Mouse (Mus musculus) MEL (cell line): Measurements from ENCODE around the gene Cfap46.

ENCODE experiments used
- MYC ChIP-seq: IDR thresholded peaks from 2 replicates; pipeline ENCODE4 v1.6.1; 2011; ENCODE audit warnings: low read depth, mild to moderate bottlenecking, low read length, improper control_type of control experiment, moderate library complexity
- POLR2A ChIP-seq, 2 experiments: IDR thresholded peaks; 2 replicates each; pipeline ENCODE4 v1.6.1; 2011 to 2012; ENCODE audit warnings: low read length in 2 of 2, mild to moderate bottlenecking in 2 of 2, control low read depth in 1 of 2, improper control_type of control experiment in 1 of 2, low read depth in 1 of 2, moderate library complexity in 1 of 2; ENCODE audit not compliant: control insufficient read depth in 1 of 2, insufficient read depth in 1 of 2, poor library complexity in 1 of 2

DNA sequence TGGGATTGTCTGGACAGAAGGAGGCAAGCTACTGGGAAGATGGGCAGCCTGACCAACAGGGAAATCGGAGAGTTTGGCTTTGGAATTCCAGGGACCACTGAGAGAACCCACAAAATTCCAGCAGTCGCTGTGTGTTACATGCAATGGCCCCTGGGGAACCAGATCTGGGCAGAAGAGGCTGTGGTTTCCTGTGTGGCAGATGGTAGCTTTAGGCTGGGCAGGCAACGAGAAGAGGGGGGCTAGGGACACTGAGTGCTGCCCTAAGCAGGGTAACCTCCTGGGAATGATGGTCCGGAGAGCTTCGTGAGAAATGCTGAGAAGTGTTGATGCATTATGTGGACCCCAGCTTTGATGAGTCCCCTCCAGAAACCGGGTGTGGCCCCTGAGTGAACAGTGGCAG lies 87.8 kb downstream of the Cfap46 start:
- TF ChIP-seq POLR2A (IDR thresholded peaks at IDR 0.05; ENCODE audit: control insufficient read depth in 1 of 2, insufficient read depth in 1 of 2, low read depth in 1 of 2, low read length in 2 of 2, poor library complexity in 1 of 2) (no peak), MYC (no peak)
